Mouse (Mus musculus) forebrain, embryonic 12.5 days (tissue): ENCODE measurements at regions not wholly inside any gene's neighbourhood (a gene's known extent, or its start where the extent isn't known, plus 50 kb on each side); places are given as distances from the start of the nearest gene placed in this dataset.
"Not testable (repeated sequence)": the region's sequence is repeated elsewhere in the genome, so short reads cannot be mapped to it uniquely, and the experiment has no call there.

ENCODE experiments used
- ATAC-seq: fragments of 200-750 bp; cut with Nextera tagmentation; 2 replicates; pipeline ENCODE4 v1.8.0; 2017; ENCODE audit warnings: moderate TSS enrichment; ENCODE audit not compliant: low FRiP score
- H3K27ac ChIP-seq: fragments of 300-500 bp; sonication (generic); 2 replicates; pipeline ENCODE4 v1.5.1; 2016; ENCODE audit warnings: mild to moderate bottlenecking
- H3K27me3 ChIP-seq: fragments of 300-500 bp; sonication (generic); 2 replicates; pipeline ENCODE4 v1.6.1; 2016; ENCODE audit warnings: mild to moderate bottlenecking
- H3K36me3 ChIP-seq: fragments of 300-500 bp; sonication (generic); replicated peaks from 2 replicates; pipeline ENCODE4 v1.6.1; 2016; ENCODE audit warnings: mild to moderate bottlenecking
- H3K4me1 ChIP-seq: fragments of 300-500 bp; sonication (generic); 2 replicates; pipeline ENCODE4 v1.6.1; 2016
- H3K4me2 ChIP-seq: fragments of 300-500 bp; sonication (generic); 2 replicates; pipeline ENCODE4 v1.6.1; 2016; ENCODE audit warnings: mild to moderate bottlenecking, moderate library complexity
- H3K4me3 ChIP-seq: fragments of 300-500 bp; sonication (generic); replicated peaks from 2 replicates; pipeline ENCODE4 v1.5.1; 2016; ENCODE audit warnings: mild to moderate bottlenecking
- H3K9ac ChIP-seq: fragments of 300-500 bp; sonication (generic); 2 replicates; pipeline ENCODE4 v1.6.1; 2016; ENCODE audit warnings: mild to moderate bottlenecking
- H3K9me3 ChIP-seq: fragments of 300-500 bp; sonication (generic); 2 replicates; pipeline ENCODE4 v1.6.1; 2016
- WGBS: fragments of 180-500 bp; shearing (Covaris S2); methylation state at CpG from one replicate; pipeline ENCODE4 v1.1.7; 2016; 5-methylcytosine and 5-hydroxymethylcytosine counted together

- H3K9me3 ChIP-seq = no peaks in the 10 kb centered on the region
- no peak overlapping the region for H3K9ac ChIP-seq
- 70% methylated on average over 2 of the region's 2 CpGs for WGBS
- peaks cover 5% of the 10 kb centered on the region; the same call in 1 of the 2 replicates for H3K4me1 ChIP-seq
- H3K27me3 ChIP-seq = no peaks in the 10 kb centered on the region
- no peak overlapping the region for H3K4me3 ChIP-seq
- H3K27ac ChIP-seq = no peak overlapping the region
- H3K36me3 ChIP-seq = no peaks in the 10 kb centered on the region
- ATAC-seq = no peak
- no peak overlapping the region for H3K4me2 ChIP-seq
Measured at GRCm38 (mm10) chr9:116462232-116462631, 287.1 kb upstream of the Tgfbr2 start.

GRCm38 (mm10) chr9:116460022-116460421, 284.9 kb upstream of the Tgfbr2 start:
- ATAC-seq = no peak
- H3K4me1 ChIP-seq = peaks cover 10% of the 10 kb centered on the region; the same call in 1 of the 2 replicates
- H3K4me3 ChIP-seq = no peak overlapping the region

GRCm38 (mm10) chr9:116452050-116452449, 276.9 kb upstream of the Tgfbr2 start:
- no peaks in the 10 kb centered on the region for H3K27me3 ChIP-seq
- no peak overlapping the region for H3K27ac ChIP-seq
- H3K4me3 ChIP-seq = no peak overlapping the region
- no peaks in the 10 kb centered on the region for H3K9me3 ChIP-seq
- 76% methylated on average over 4 of the region's 4 CpGs for WGBS
- no peak overlapping the region for H3K4me2 ChIP-seq
- peaks cover 3% of the 10 kb centered on the region; the same call in 1 of the 2 replicates for H3K4me1 ChIP-seq
- H3K9ac ChIP-seq = no peak overlapping the region
- no peaks in the 10 kb centered on the region for H3K36me3 ChIP-seq
- ATAC-seq = no peak

More at GRCm38 (mm10) chr9:116460022-116460421, 284.9 kb upstream of the Tgfbr2 start:
- Histone ChIP-seq H3K36me3 (no peaks in the 10 kb centered on the region), H3K27me3 (no peaks in the 10 kb centered on the region), H3K4me2 (no peak overlapping the region), H3K9ac (no peak overlapping the region), H3K9me3 (no peaks in the 10 kb centered on the region), H3K27ac (no peak overlapping the region)
- 89% methylated on average over 2 of the region's 2 CpGs for WGBS

- no peaks in the 10 kb centered on the region for H3K27me3 ChIP-seq
Measured at GRCm38 (mm10) chr9:116450829-116451228, 275.7 kb upstream of the Tgfbr2 start.

GRCm38 (mm10) chr9:116447734-116448133, 272.6 kb upstream of the Tgfbr2 start:
- no peak for ATAC-seq
- Histone ChIP-seq H3K27me3 (no peaks in the 10 kb centered on the region), H3K27ac (no peak overlapping the region), H3K9me3 (no peaks in the 10 kb centered on the region), H3K4me3 (no peak overlapping the region), H3K9ac (no peak overlapping the region), H3K4me1 (no peaks in the 10 kb centered on the region), H3K36me3 (no peaks in the 10 kb centered on the region), H3K4me2 (no peak overlapping the region)
- WGBS = 87% methylated on average over 6 of the region's 6 CpGs

More at GRCm38 (mm10) chr9:116450829-116451228, 275.7 kb upstream of the Tgfbr2 start:
- Histone ChIP-seq H3K36me3 (no peaks in the 10 kb centered on the region), H3K9ac (no peak overlapping the region), H3K4me3 (no peak overlapping the region), H3K4me1 (no peaks in the 10 kb centered on the region), H3K4me2 (no peak overlapping the region), H3K9me3 (no peaks in the 10 kb centered on the region), H3K27ac (no peak overlapping the region)
- ATAC-seq = no peak
- 89% methylated on average over 4 of the region's 4 CpGs for WGBS

GRCm38 (mm10) chr9:116438580-116438979, 263.4 kb upstream of the Tgfbr2 start:
- 81% methylated on average over 1 of the region's 1 CpGs for WGBS
- H3K4me2 ChIP-seq = no peak overlapping the region
- no peak for ATAC-seq
- H3K4me1 ChIP-seq = no peaks in the 10 kb centered on the region
- H3K9me3 ChIP-seq = no peaks in the 10 kb centered on the region
- no peak overlapping the region for H3K9ac ChIP-seq
- H3K27ac ChIP-seq = no peak overlapping the region
- no peaks in the 10 kb centered on the region for H3K36me3 ChIP-seq
- no peaks in the 10 kb centered on the region for H3K27me3 ChIP-seq
- H3K4me3 ChIP-seq = no peak overlapping the region

- no peak overlapping the region for H3K27ac ChIP-seq
- H3K27me3 ChIP-seq = no peaks in the 10 kb centered on the region
- no peaks in the 10 kb centered on the region for H3K36me3 ChIP-seq
- 73% methylated on average over 1 of the region's 1 CpGs for WGBS
- no peak overlapping the region for H3K4me3 ChIP-seq
- no peaks in the 10 kb centered on the region; the same call in 1 of the 2 replicates for H3K9me3 ChIP-seq
- no peak overlapping the region for H3K9ac ChIP-seq
- ATAC-seq = no peak
- H3K4me2 ChIP-seq = no peak overlapping the region
- no peaks in the 10 kb centered on the region for H3K4me1 ChIP-seq
Measured at GRCm38 (mm10) chr9:116434414-116434813, 259.3 kb upstream of the Tgfbr2 start.

GRCm38 (mm10) chr9:116429061-116429460, 253.9 kb upstream of the Tgfbr2 start:
- H3K9ac ChIP-seq = no peak overlapping the region
- ATAC-seq = no peak
- H3K4me3 ChIP-seq = no peak overlapping the region
- no peak overlapping the region for H3K27ac ChIP-seq
- no peaks in the 10 kb centered on the region for H3K36me3 ChIP-seq
- no peak overlapping the region for H3K4me2 ChIP-seq
- H3K27me3 ChIP-seq = no peaks in the 10 kb centered on the region
- no peaks in the 10 kb centered on the region; the same call in 1 of the 2 replicates for H3K9me3 ChIP-seq
- WGBS = 87% methylated on average over 4 of the region's 4 CpGs
- no peaks in the 10 kb centered on the region for H3K4me1 ChIP-seq

- no peak overlapping the region for H3K27ac ChIP-seq
- no peaks in the 10 kb centered on the region for H3K27me3 ChIP-seq
- H3K4me2 ChIP-seq = no peak overlapping the region
- WGBS = 47% methylated on average over 6 of the region's 6 CpGs
- H3K4me1 ChIP-seq = no peaks in the 10 kb centered on the region
- H3K36me3 ChIP-seq = no peaks in the 10 kb centered on the region
- no peaks in the 10 kb centered on the region; the same call in 1 of the 2 replicates for H3K9me3 ChIP-seq
- no peak overlapping the region for H3K4me3 ChIP-seq
- ATAC-seq = no peak
- no peak overlapping the region for H3K9ac ChIP-seq
Measured at GRCm38 (mm10) chr9:116428475-116428874, 253.3 kb upstream of the Tgfbr2 start.

GRCm38 (mm10) chr9:116427278-116427677, 252.1 kb upstream of the Tgfbr2 start:
- 56% methylated on average over 6 of the region's 6 CpGs for WGBS
- Histone ChIP-seq H3K27ac (no peak overlapping the region), H3K9me3 (no peaks in the 10 kb centered on the region; the same call in 1 of the 2 replicates), H3K36me3 (no peaks in the 10 kb centered on the region), H3K4me1 (no peaks in the 10 kb centered on the region), H3K4me3 (no peak overlapping the region), H3K9ac (no peak overlapping the region), H3K27me3 (no peaks in the 10 kb centered on the region), H3K4me2 (no peak overlapping the region)
- no peak for ATAC-seq

- WGBS = 56% methylated on average over 19 of the region's 19 CpGs
- Histone ChIP-seq H3K9me3 (no peaks in the 10 kb centered on the region; the same call in 1 of the 2 replicates), H3K9ac (no peak overlapping the region), H3K27me3 (no peaks in the 10 kb centered on the region), H3K4me3 (no peak overlapping the region), H3K36me3 (no peaks in the 10 kb centered on the region), H3K4me1 (no peaks in the 10 kb centered on the region), H3K4me2 (no peak overlapping the region), H3K27ac (no peak overlapping the region)
- no peak for ATAC-seq
Measured at GRCm38 (mm10) chr9:116426269-116426999, 251.3 kb upstream of the Tgfbr2 start.

GRCm38 (mm10) chr9:116425400-116425799, 250.2 kb upstream of the Tgfbr2 start:
- not testable (repeated sequence) for H3K27me3 ChIP-seq, H3K9me3 ChIP-seq, H3K4me3 ChIP-seq, H3K4me1 ChIP-seq, H3K9ac ChIP-seq, ATAC-seq, H3K27ac ChIP-seq, H3K4me2 ChIP-seq, H3K36me3 ChIP-seq
- WGBS = 82% methylated on average over 9 of the region's 9 CpGs

- no peak overlapping the region for H3K9ac ChIP-seq
- no peak overlapping the region for H3K4me2 ChIP-seq
- H3K4me3 ChIP-seq = no peak overlapping the region
- 78% methylated on average over 4 of the region's 4 CpGs for WGBS
- no peak overlapping the region for H3K27ac ChIP-seq
- no peak for ATAC-seq
- no peaks in the 10 kb centered on the region; the same call in 1 of the 2 replicates for H3K9me3 ChIP-seq
- H3K4me1 ChIP-seq = no peaks in the 10 kb centered on the region
- H3K27me3 ChIP-seq = no peaks in the 10 kb centered on the region
- H3K36me3 ChIP-seq = no peaks in the 10 kb centered on the region
Measured at GRCm38 (mm10) chr9:116415021-116415420, 239.9 kb upstream of the Tgfbr2 start.
